Mouse (Mus musculus): ENCODE measurements around the gene Ahctf1.

DNA sequence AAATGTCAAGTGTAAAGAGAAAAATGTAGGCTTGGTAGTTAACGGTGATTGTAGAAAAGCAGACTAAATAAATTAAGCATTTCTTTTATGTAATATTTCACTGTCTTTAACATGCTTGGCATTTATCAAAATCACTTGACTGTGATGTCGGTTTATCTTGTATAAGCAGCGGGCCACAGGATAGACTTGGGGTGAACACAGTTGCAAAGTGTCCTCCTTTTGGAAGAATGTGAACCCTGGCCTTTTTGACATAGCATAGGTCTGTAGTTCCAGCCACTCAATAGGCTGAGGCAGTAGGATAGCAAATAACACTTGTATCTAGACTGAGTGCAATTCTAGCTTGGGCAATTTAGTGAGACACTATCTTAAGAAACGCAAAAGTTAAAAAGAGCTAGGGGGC is 4.0 kb upstream of the Ahctf1 start:
- TF ChIP-seq POLR2A (IDR thresholded peaks at IDR 0.05; ENCODE audit: low read depth, low read length) (no peak), CHD2 (IDR thresholded peaks at IDR 0.05; ENCODE audit: low read length) (no peak), CTCF (conservative IDR thresholded peaks at IDR 0.05 in 1 of 2, IDR thresholded peaks at IDR 0.05 in 1 of 2; ENCODE audit: low read depth in 2 of 2, low read length in 2 of 2) (no peak), ZC3H11A (IDR thresholded peaks at IDR 0.05; ENCODE audit: low read depth, low read length) (no peak), NRF1 (IDR thresholded peaks at IDR 0.05; ENCODE audit: low read depth, low read length) (no peak)
